Mouse (Mus musculus) cerebellum, adult (tissue): ENCODE data around the gene Lcn4.

Experiments
- ATAC-seq: cut with Nextera tagmentation; 2 replicates; pipeline ENCODE4 v1.9.2; 2017; ENCODE audit warnings: mild to moderate bottlenecking, moderate library complexity, mixed read lengths; ENCODE audit not compliant: insufficient number of reproducible peaks, low FRiP score, low TSS enrichment

The Lcn4 gene

DNA sequence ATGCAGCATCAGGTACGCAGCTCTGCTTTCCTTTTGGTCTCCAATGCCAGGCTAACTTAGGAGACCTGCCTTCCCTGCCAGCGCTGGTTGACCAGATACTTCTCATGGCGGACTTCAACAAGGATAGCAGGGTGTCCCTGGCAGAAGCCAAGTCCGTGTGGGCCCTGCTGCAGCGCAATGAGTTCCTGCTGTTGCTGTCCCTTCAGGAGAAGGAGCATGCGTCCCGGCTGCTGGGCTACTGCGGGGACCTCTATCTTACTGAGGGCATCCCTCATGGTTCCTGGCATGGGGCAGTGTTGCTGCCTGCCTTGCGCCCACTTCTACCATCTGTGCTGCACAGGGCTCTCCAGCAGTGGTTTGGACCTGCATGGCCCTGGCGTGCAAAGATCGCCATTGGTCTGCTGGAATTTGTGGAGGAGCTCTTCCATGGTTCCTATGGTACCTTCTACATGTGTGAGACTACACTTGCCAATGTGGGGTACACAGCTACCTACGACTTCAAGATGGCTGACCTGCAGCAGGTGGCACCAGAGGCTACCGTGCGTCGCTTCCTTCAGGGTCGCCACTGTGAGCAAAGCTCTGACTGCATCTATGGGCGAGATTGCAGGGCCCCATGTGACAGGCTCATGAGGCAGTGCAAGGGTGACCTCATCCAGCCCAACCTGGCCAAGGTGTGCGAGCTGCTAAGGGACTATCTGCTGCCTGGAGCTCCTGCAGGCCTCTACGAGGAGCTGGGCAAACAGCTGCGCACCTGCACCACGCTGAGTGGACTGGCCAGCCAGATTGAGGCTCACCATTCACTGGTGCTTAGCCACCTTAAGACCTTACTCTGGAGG, 35.4 kb downstream of the Lcn4 start:
- ATAC-seq, result no peak

DNA sequence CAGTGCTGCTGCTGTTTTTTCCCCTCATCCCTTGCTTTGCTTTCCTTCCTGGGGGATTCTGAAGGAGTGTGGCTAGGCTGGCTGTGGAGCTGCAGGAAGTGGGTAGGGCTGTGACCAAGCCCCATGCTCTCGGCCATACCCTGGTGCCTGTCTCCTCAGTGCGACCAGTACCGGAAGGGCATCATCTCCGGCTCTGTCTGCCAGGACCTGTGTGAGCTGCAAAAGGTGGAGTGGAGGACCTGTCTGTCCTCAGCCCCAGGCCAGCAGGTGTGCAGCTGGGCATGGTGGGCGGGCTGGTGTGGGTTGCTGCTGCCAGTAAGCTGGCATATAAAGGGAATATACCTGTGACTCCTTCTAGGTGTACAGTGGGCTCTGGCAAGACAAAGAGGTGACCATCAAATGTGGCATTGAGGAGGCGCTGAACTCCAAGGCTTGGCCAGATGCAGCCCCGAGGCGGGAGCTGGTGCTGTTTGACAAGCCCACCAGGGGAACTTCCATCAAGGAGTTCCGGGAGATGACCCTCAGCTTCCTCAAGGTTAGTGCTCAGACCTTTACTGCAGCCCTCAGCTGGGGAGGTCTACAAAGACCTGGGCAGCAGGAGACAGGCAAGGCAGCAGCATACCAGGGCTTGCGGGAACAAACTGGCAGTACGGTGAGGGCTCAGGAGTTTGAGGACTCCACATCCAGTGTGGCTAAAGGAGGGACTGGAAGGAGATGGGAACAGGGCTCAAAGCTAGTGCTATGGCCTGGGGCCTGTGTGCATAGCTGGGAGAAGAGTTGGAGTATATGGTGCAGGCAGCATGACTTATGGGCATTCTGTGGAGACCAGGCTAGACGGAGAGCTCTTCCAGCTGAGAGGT, 36.2 kb downstream of the Lcn4 start:
- no peak for ATAC-seq

DNA sequence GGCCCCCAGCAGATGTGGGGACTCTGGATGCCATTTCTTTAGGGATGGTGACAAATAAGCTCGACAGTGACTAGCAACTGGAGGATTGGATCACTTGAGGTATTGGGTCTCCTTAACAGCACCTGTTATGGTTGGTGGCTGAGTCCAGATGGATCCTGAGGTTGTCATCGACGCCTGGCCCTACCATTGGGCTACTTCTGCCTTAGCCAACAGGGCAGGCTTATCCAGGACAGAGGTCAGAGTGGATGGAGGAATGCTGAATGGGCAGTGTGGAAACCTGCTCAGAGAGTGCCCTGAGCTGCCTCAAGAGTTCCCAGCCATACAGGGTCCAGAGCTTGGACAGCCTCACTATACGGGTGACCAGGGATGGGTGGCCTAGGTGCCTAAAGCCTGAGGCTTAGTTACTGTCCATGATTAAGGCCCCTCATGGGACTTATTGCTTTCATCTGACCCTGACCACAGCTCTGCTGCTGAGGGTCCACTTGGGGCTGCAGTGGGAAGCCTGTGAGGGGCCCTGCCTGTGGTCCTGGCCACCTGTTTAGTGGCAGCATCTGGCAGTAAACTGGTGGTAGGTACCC, 37.0 kb downstream of the Lcn4 start:
- no peak for ATAC-seq

- no peak for ATAC-seq
These were observed 38.3 kb downstream of the Lcn4 start for GRCm38 (mm10) chr2:26632541-26633395.

DNA sequence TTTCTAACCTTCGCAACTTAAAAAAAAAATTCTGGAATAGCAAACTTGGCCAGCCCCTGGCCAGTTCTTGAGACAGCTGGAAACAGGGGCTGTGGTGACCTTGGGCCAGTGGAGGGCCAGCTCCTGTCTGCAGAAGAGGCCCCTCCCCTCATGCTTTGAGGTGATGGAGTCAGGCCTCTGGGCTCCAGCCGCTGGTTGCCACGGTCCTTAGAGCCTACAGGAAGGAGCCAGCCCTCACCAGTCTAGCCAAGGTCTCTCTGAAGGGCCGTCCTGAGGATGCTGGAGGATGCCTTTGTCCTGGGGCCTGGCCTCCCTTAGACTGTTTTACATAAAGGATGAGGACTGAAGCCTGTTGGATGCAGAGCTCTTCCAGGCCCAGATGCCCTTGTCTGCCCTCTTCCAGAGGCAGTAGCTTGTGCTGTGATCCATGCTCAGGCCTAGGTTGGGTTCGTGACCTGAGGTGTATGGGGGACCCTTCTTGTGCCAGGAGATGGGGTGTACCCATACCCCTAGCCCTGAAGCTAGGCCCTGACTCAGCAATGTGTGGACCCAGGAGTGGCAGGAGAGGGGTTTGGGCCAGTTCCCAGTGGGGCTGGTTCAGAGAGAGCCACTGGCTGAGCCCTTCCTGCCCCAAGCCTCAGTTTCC, 42.2 kb downstream of the Lcn4 start:
- ATAC-seq, result peak; percentile 61

DNA sequence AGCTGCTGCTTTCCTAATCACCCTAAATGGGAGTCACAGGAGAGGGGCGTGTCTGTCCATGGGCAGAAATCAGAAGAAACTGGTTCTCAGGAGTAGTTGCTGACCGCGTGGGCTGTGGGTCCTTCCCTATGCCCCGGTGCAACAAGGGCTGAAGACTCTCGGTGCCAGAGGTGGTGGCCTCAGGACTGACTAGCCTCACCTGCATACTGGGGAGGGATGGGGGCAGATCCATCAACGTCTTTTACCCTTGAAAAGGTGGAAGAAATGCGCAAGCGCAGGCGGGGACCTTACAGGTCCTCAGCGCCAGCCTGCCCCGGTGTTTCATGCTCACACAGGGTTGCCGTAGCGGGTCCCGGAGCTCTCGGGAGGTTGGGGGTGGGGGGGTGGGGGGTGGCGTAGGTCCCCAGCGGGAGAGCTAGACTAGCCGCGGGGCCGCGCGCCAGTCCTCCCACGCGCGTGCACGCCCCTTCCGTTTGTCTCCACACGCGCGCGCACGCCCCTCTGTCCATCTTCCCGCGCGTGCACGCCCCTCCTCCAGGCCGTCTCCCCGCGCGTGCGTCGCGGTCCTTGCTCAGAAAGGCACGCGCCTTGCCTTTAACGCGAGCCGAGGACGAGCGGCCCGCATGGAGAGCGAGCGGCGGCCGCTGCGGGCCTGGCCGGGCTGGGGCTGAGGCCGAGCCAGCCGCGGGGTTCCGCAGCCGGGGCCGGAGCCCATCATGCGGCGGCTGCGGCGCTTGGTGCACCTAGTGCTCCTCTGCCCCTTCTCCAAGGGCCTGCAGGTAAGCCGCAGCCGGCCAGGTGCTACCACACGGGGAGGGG, 43.0 kb downstream of the Lcn4 start, which contains the start of gene Fam69b:
Fam69b (plus strand) TSS at position 537 of the 819 bp plus-strand sequence.
- ATAC-seq, result peak; percentile 75

- ATAC-seq, result no peak
These were observed 45.0 kb downstream of the Lcn4 start for GRCm38 (mm10) chr2:26626081-26626480.

- ATAC-seq, result no peak
These were observed 45.7 kb downstream of the Lcn4 start for GRCm38 (mm10) chr2:26625419-26625818.

DNA sequence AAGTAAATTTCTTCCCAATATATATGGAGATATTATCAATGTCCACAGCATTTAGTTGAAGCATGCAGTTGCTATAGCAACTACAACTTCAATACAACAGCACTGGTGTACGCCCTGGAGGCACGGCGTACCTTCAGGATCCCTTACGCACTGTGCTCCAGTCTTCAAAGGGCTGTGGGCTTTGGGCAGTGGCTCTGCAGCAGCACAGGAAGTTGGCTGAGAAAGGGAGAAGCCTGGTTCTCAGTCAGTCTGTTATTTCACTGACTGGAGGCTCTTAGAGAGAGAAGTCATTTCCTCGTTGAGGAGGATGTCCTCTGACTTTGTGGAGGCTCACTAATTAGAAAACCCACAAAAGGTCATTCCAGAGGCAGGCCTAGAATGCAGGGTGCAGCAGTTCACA, 48.1 kb downstream of the Lcn4 start:
- no peak for ATAC-seq

GRCm38 (mm10) chr2:26621246-26621645, 49.8 kb downstream of the Lcn4 start:
- ATAC-seq, result no peak

DNA sequence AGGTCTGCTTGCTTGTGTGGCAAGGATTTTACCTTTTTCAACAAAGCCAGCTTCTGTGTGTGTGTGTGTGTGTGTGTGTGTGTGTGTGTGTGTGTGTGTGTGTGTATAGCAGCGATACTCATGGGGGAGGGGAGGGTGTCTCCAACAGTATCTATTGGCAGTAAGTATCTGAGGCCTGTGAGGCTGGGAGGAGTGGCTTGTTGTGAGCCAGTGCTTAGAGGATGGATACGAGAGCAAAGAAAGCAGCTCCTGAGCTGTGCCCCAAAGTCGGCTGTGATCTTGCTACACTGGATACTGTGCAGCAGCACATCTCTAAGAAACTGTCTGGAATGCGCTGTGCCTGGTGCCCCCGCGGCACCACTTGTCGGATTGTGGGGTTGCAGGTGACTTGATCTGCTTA, 53.2 kb downstream of the Lcn4 start:
- no peak for ATAC-seq
